Mouse (Mus musculus) urinary bladder, postnatal 36 days (tissue): Measurements from ENCODE around the gene Trappc4.
"Not testable (repeated sequence)": the region's sequence is repeated elsewhere in the genome, so short reads cannot be mapped to it uniquely, and the experiment has no call there.

ENCODE experiments used
- DNase-seq, 2 experiments: peaks; one replicate each; pipeline ENCODE4 v3.0.0; 2022; ENCODE audit warnings: low spot score in 2 of 2, mixed read lengths in 1 of 2

Gene Trappc4

GRCm38 (mm10) chr9:44407752-44408097 is 325 bp upstream of the Trappc4 start:
- DNase-seq, result no peak

DNA sequence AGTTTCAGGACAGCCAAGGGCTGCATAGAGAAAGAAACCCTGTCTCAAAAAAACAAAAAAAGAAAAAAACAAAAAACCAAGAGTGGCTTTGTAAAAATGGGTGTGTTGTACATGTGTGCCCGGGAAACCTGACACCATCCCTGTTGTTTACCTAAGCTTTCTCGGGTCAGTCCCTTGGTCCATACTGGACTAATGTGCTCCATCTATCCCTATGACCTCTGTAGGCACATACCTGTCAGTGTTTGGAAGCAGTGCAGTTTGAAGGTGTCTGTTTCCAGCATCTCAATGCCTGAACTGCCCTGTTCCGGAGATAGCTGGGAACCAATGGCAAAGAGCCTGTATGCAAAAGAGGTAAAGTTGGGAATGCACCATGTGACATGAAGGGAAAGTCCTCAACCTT is 2.4 kb downstream of the Trappc4 start:
- no peak for DNase-seq

GRCm38 (mm10) chr9:44401081-44401480 is 6.3 kb downstream of the Trappc4 start:
- no peak for DNase-seq

GRCm38 (mm10) chr9:44399795-44400114 is 7.6 kb downstream of the Trappc4 start:
- DNase-seq, result no peak

DNA sequence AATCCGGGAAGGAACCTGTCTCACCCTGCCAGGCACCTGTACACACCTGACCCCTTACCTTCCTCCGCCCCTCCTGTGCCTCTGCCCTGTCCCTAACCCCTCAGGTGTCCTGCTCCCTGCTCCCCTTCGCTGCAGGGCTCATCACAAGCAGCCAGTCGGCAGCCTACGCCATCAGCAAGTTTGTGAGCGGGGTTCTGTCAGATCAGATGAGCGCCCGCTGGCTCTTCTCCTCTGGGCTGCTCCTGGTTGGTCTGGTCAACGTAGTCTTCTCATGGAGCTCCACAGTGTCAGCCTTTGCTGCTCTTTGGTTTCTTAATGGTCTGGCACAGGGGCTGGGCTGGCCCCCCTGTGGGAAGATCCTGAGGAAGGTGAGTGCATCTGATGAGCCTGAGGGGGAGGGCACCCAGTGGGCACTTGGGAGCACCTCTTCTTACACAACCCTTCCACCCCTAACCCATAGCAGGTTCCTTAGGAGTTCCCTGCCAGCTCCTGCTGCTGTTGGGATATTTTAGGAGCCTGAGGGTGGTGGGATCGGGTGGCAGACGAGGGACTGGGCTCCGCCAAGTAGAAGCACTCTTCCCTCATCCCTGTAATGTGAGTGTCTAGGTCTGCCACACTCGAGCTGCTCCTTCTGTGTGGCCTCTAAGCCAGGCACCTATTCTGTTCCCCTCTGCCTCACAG is 8.1 kb downstream of the Trappc4 start:
- no peak for DNase-seq

- no peak for DNase-seq
Observed at GRCm38 (mm10) chr9:44398551-44398950, 8.8 kb downstream of the Trappc4 start.

GRCm38 (mm10) chr9:44398087-44398486 is 9.3 kb downstream of the Trappc4 start:
- no peak for DNase-seq

GRCm38 (mm10) chr9:44396684-44397411 is 10.6 kb downstream of the Trappc4 start, which contains the start of gene Slc37a4:
Gene Slc37a4, plus strand, starts transcription at chr9:44396852.
- DNase-seq, result peak; percentile 91 to 97

DNA sequence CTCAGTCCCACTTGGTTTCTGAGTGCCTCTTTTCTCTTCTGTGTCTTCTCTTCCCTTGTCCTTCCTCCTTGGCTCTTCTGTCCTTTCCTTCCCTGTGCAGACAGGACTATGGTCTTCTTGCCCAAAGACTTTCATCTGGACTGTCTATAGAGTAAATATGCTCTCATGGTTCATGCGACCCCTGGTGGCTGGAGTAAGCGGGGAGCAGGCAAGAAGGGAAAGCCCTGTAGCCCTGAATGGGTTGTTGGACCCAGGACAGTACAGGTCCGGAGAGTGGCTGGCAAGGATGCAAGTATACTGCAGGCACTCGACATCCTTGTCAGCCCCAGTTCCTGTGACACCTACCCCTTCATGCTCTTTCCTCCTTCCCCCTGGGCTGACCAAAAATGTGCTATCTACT is 15.9 kb downstream of the Trappc4 start:
- DNase-seq, result peak; percentile 60 to 72

GRCm38 (mm10) chr9:44389273-44389672 is 18.1 kb downstream of the Trappc4 start:
- DNase-seq, result peak in 1 of 2 experiments; percentile 31

- no peak for DNase-seq
Observed at GRCm38 (mm10) chr9:44387221-44387620, 20.2 kb downstream of the Trappc4 start.

DNA sequence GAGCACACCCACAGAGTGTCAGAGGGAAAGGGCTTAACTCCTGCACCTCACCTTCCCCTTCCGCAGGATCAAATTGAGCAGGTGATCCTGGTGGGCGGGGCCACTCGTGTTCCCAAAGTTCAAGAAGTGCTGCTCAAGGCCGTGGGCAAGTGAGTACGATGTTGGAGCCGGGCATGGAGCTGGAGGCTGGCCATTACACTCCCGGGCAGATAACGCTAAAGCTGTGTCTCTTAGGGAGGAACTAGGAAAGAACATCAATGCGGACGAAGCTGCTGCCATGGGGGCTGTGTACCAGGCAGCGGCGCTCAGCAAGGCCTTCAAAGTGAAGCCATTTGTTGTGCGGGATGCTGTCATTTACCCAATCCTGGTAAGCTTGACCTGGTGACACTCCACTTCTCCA is 22.8 kb downstream of the Trappc4 start:
- no peak for DNase-seq

GRCm38 (mm10) chr9:44379862-44380261 is 27.5 kb downstream of the Trappc4 start:
- DNase-seq, result no peak

DNA sequence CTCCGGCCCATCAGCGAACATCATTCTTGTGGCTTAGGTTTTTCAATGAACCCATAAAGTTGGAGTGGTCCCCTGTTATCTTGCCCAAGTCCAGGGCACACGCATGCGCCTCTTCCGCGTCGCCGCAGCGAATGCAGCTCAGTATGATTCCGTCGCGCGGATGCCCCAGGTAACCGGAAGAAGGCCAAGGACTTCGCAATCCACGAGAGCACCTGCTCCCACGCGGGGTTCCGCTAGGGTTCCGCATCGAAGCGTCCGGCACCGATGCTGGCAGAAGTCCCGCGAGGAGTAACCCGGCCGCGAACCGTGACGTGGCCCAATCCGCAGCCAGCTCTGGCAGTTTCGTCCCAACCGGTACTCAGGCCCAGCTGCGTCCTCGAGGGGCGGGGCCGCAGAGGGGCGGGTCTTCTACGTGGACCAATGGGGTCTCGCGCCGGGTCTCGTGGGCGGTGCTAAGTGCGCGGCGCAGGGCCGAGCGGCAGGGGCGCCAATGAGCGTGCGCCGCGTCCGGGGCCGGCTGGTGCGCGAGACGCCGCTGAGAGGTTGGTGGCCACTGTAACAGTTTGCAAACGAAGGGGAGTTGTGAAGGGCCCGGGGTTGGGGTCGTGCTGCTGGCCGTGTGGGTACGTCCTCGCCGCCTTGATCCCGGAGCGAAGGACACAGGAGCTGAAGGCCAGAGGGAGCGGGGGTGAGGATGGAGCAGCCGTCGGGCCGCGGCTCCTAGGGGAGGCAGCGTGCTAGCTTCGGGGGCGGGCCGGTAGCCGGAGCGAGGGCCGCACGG is 28.2 kb downstream of the Trappc4 start, which contains the start of gene Hyou1:
TSS of gene Hyou1 (plus strand) at position 437 of the 781 bp plus-strand sequence.
- DNase-seq, result peak; percentile 99 to 100

- no peak for DNase-seq
Observed at GRCm38 (mm10) chr9:44378153-44378730, 29.2 kb downstream of the Trappc4 start.

DNA sequence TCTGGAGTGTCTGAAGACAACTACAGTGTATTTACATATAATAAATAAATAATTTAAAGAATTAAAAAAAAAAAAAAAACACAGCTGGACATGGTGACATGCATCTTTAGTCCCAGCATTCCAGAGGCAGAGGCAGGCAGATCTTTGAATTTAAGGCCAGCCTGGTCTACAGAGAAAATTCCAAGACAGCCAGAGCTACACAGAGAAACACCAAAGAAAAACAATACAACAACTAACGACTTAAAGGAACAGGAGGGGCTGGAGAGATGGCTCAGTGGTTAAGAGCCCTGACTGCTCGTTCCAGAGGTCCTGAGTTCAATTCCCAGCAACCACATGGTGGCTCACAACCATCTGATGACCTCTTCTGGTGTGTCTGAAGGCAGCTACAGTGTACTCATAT is 30.1 kb downstream of the Trappc4 start:
- DNase-seq, result not testable (repeated sequence)

DNA sequence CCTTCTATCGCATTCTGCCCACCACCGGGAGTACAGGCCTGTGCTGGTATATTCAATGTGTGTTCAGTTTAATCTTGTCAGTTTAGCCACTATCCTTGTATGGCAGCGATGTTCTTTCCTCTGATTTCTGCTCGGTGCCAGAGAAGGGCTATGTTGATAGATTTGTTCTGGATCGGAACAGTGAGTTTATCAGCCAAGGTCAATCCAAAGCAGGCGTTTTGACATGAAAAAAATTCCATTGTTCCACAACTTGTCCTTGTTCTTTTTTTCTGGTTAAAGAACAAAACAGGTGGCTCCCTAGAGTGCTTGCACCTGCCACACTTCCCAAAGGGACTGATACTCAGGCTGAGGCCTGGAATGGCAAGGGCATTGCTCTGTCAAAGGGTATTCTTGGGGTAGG is 31.3 kb downstream of the Trappc4 start:
- DNase-seq, result no peak

DNA sequence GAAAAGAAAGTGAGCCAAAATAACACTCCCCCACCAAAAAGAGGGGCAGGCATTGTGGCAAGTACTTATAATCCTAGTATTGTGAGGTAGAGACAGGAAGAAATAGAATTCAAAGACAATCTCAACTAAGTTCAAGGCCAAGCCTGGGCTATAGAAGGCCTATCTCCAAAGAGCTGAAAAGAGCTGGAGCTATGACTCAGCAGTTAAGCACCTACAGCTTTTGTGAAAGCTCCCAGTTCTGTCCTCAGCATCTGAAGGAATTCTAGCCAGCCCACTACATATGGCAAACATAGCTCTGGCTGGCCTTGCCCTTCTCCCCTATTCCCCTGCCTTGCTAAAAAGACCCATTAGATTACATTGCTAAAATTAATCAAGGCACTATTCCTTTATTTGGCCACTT is 34.0 kb downstream of the Trappc4 start:
- DNase-seq, result no peak

GRCm38 (mm10) chr9:44364480-44364879 is 42.9 kb downstream of the Trappc4 start:
- DNase-seq, result no peak

DNA sequence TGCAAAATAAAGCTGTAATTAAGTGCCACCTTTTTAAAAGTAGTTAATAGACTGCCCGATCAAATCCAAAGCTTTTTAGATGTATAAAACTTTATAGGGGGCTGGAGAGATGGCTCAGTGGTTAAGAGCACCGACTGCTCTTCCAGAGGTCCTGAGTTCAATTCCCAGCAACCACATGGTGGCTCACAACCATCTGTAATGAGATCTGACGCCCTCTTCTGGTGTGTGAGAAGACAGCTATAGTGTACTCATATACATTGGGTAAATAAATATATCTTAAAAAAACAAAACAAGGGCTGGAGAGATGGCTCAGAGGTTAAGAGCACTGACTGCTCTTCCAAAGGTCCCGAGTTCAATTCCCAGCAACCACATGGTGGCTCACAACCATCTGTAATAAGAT is 45.5 kb downstream of the Trappc4 start:
- not testable (repeated sequence) for DNase-seq

- DNase-seq, result peak; percentile 91 to 96
Observed at GRCm38 (mm10) chr9:44361190-44361917, 46.0 kb downstream of the Trappc4 start, which contains the start of gene Vps11. Gene Vps11, minus strand, starts transcription at chr9:44361670.
